Mouse (Mus musculus): ENCODE results near the gene Fam122c. TPM values are rescaled to one million over a fixed set of nuclear protein-coding genes. Genes with fewer than 3 reads are reported as not detected.

Fam122c gene
- total and polyA plus RNA-seq, 2 experiments from 2014 or later = not detected

DNA sequence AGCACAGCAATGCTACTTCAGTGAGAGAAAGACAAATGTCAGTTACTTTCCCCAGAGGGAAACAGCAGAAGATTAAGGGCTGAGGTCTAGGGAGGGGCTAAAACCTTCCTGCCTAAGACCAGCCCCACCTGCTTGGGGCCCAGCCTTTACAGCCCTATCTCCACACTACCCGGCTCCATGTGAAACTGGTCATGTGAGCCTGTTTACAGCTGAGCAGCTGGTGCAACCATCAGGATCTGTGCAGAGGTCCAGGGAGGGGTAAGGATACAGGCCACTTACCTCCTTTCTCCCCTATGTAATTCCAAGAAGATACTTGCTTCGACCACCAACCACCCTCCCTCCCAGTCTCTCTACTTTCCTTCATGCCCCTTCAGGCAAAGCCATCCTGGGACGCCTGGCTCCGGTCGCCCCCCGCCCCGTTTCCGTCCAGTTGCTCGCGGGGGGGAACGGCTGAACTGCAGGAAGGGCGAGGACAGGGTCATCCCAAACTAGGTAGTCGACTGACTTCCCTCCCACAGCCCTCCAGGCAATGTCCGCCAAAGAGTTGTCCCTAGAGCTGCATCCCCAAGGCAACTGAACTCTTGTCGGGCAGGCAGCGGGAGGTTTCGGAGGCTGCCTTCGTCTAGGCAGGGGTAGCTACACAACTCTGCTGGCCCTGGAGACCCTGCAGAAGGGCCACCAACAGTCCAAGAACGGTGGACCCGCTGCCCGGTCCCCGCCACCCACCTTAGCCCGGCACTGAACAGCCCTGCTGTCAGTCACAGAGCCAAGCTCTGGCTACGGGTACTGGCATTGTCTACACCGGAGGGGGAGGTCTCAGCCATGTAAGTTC lies 96.5 kb downstream of the Fam122c start:
- Histone ChIP-seq H3K4me1 (ENCODE audit: insufficient read depth) (no peaks in the 10 kb centered on the region), H3K27me3 (ENCODE audit: insufficient read depth, low read length) (no peaks in the 10 kb centered on the region), H3K4me2 (ENCODE audit: low read depth) (peak overlapping the region; percentile 57), H3K4me3 (ENCODE audit: low read depth, low read length) (peak overlapping the region; percentile 56), H3K9me3 (ENCODE audit: low read length) (no peaks in the 10 kb centered on the region), H3K9ac (peak overlapping the region; percentile 66), H3K27ac (ENCODE audit: low read depth, low read length) (peak overlapping the region; percentile 79), H3K36me3 (ENCODE audit: insufficient read depth) (no peaks in the 10 kb centered on the region)
- ATAC-seq (peak; percentile 51), DNase-seq (peak; percentile 15)
- no peak for TF ChIP-seq CTCF (IDR thresholded peaks at IDR 0.05; ENCODE audit: low read depth)
- 22% methylated on average over 25 of the region's 25 CpGs for WGBS

DNA sequence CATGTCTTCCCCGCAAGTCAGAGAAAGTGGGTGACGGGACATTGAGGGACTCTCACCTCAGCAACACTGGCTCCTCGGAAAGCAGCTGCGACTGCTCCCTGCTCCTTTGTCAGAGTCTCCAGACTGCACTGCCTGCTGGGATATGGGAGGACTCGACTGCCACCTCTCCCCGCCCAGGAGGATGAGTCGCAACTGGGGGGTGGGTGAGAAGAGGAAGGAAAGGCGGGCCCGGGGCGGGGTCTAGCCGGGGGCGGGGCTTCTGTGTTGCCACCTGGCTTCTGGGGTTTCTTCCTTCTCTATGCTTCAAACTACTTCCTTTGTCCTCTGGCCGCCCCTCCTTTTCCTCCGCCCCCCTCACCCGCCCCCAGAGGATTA lies 97.1 kb downstream of the Fam122c start, which contains the start of gene Mospd1:
Gene Mospd1 (minus strand): TSS at position 137 of the 375 bp plus-strand sequence.
- Histone ChIP-seq H3K4me2 (ENCODE audit: low read depth) (peak within 1 kb of the TSS; percentile 57), H3K9ac (peak within 1 kb of the TSS; percentile 66), H3K4me1 (ENCODE audit: insufficient read depth) (no peaks in the 10 kb centered on the region), H3K36me3 (ENCODE audit: insufficient read depth) (no peaks in the 10 kb centered on the region), H3K4me3 (ENCODE audit: low read depth, low read length) (peak within 1 kb of the TSS; percentile 56), H3K27ac (ENCODE audit: low read depth, low read length) (peak within 1 kb of the TSS; percentile 79), H3K27me3 (ENCODE audit: insufficient read depth, low read length) (no peaks in the 10 kb centered on the region), H3K9me3 (ENCODE audit: low read length) (no peaks in the 10 kb centered on the region)
- no peak for TF ChIP-seq CTCF (IDR thresholded peaks at IDR 0.05; ENCODE audit: low read depth)
- peak; percentile 98 for ATAC-seq
- peak; percentile 83 for DNase-seq
- WGBS = 29% methylated on average over 12 of the region's 15 CpGs

Other genes with a start within 250 kb of the Fam122c start
- not detected in 2 replicates for gene Plac1, start 33.3 kb upstream of the Fam122c start, total RNA-seq (2014; rRNA removed)
- 0.14 TPM in 1 of 2 replicates, not detected in the other for gene Plac1, start 33.3 kb upstream of the Fam122c start, polyA plus RNA-seq (2015; fragmentation: Nextera tagmentation; extraction: Ambion mirVana)
- gene Fam122b, start 3.6 kb upstream of the Fam122c start, total RNA-seq (2014; rRNA removed) = 2.2 and 2.5 TPM in 2 replicates
- 1.8 and 2.1 TPM in 2 replicates for gene Fam122b, start 3.6 kb upstream of the Fam122c start, polyA plus RNA-seq (2015; fragmentation: Nextera tagmentation; extraction: Ambion mirVana)
- gene Mospd1, start 97.1 kb downstream of the Fam122c start, total RNA-seq (2014; rRNA removed) = 30.9 and 34.2 TPM in 2 replicates
- gene Mospd1, start 97.1 kb downstream of the Fam122c start, polyA plus RNA-seq (2015; fragmentation: Nextera tagmentation; extraction: Ambion mirVana) = 39.1 and 42.9 TPM in 2 replicates
- gene Etd, start 161.5 kb downstream of the Fam122c start, total RNA-seq (2014; rRNA removed) = not detected in 2 replicates
- not detected in 2 replicates for gene Etd, start 161.5 kb downstream of the Fam122c start, polyA plus RNA-seq (2015; fragmentation: Nextera tagmentation; extraction: Ambion mirVana)

All from forebrain, postnatal 0 days (tissue).